Mouse (Mus musculus) bone marrow, adult 2 months (tissue): ENCODE measurements around the gene Mtrf1.
"Not testable (repeated sequence)": the region's sequence is repeated elsewhere in the genome, so short reads cannot be mapped to it uniquely, and the experiment has no call there.

Source experiments
- CTCF ChIP-seq: fragments of 200-500 bp; IDR thresholded peaks from 2 replicates; pipeline ENCODE4 v1.5.1; 2011; ENCODE audit warnings: low read length, control low read depth; ENCODE audit not compliant: control insufficient read depth, insufficient read depth
- POLR2A ChIP-seq: fragments of 200-500 bp; IDR thresholded peaks from 2 replicates; pipeline ENCODE4 v1.6.1; 2011; ENCODE audit warnings: low read depth, mild to moderate bottlenecking, control low read depth, low read length, borderline replicate concordance; ENCODE audit not compliant: control insufficient read depth

DNA sequence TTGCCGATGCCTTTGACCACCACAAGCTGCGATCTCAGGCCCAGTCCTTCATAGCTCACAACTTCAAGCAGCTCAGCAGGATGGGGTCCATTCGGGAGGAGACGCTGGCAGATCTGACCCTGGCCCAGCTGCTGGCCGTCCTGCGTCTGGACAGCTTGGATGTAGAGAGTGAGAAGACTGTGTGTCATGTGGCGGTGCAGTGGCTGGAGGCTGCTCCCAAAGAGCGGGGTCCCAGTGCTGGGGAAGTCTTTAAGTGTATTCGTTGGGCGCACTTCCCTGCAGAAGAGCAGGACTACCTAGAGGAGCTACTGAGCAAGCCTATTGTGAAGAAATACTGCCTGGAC is 55.0 kb downstream of the Mtrf1 start:
- not testable (repeated sequence) for TF ChIP-seq CTCF, POLR2A
